Mouse (Mus musculus) intestine, postnatal 0 days (tissue): ENCODE measurements around the gene Kcnj15. TPM values are rescaled to one million over a fixed set of nuclear protein-coding genes. Genes with fewer than 3 reads are reported as not detected.

Source experiments
- ATAC-seq: fragments of 200-750 bp; cut with Nextera tagmentation; 2 replicates; pipeline ENCODE4 v1.8.0; 2017; ENCODE audit warnings: mild to moderate bottlenecking, moderate TSS enrichment, moderate library complexity
- H3K27ac ChIP-seq: fragments of 300-500 bp; sonication (generic); 2 replicates; pipeline ENCODE4 v1.5.1; 2014; ENCODE audit warnings: mild to moderate bottlenecking, low read depth, low read length, moderate library complexity
- H3K27me3 ChIP-seq: fragments of 300-500 bp; sonication (generic); replicated peaks from 2 replicates; pipeline ENCODE4 v1.6.1; 2014; ENCODE audit warnings: low read length, mixed read lengths; ENCODE audit not compliant: control insufficient read depth, insufficient read depth
- H3K36me3 ChIP-seq: fragments of 300-500 bp; sonication (generic); 2 replicates; pipeline ENCODE4 v1.6.1; 2014; ENCODE audit warnings: mild to moderate bottlenecking, moderate library complexity; ENCODE audit not compliant: control insufficient read depth, insufficient read depth
- H3K4me1 ChIP-seq: fragments of 300-500 bp; sonication (generic); replicated peaks from 2 replicates; pipeline ENCODE4 v1.6.1; 2014; ENCODE audit warnings: antibody characterized with exemption, low read length, mixed read lengths; ENCODE audit not compliant: control insufficient read depth, insufficient read depth
- H3K4me2 ChIP-seq: fragments of 300-500 bp; sonication (generic); replicated peaks from 2 replicates; pipeline ENCODE4 v1.6.1; 2014; ENCODE audit warnings: low read depth, mild to moderate bottlenecking, moderate library complexity
- H3K4me3 ChIP-seq: fragments of 300-500 bp; sonication (generic); 2 replicates; pipeline ENCODE4 v1.5.1; 2014; ENCODE audit warnings: low read depth, low read length
- H3K9ac ChIP-seq: fragments of 300-500 bp; sonication (generic); 2 replicates; pipeline ENCODE4 v1.6.1; 2014; ENCODE audit warnings: mild to moderate bottlenecking, low read depth, low read length
- H3K9me3 ChIP-seq: fragments of 300-500 bp; sonication (generic); 2 replicates; pipeline ENCODE4 v1.6.1; 2016; ENCODE audit warnings: mixed run types; ENCODE audit not compliant: control insufficient read depth
- CTCF ChIP-seq: sonication (generic); IDR thresholded peaks from 2 replicates; pipeline ENCODE4 v1.5.1; 2016; ENCODE audit warnings: low read depth, mild to moderate bottlenecking, control low read depth, antibody characterized with exemption, moderate library complexity
- WGBS: fragments of 180-500 bp; shearing (Covaris S2); extraction: QIAGEN DNeasy Blood & Tissue Kit; methylation state at CpG from one replicate; pipeline ENCODE4 v1.1.7; 2014; 5-methylcytosine and 5-hydroxymethylcytosine counted together
- polyA plus RNA-seq: library from polyadenylated mRNA; unstranded; fragments of >200 nt; fragmentation: Nextera tagmentation; extraction: Ambion mirVana; gene quantifications from 2 replicates; pipeline ENCODE4 v1.2.1, GENCODE M21; 2015

Kcnj15 gene
- polyA plus RNA-seq, 1 experiment from 2014 or later, result 0.27 TPM

DNA sequence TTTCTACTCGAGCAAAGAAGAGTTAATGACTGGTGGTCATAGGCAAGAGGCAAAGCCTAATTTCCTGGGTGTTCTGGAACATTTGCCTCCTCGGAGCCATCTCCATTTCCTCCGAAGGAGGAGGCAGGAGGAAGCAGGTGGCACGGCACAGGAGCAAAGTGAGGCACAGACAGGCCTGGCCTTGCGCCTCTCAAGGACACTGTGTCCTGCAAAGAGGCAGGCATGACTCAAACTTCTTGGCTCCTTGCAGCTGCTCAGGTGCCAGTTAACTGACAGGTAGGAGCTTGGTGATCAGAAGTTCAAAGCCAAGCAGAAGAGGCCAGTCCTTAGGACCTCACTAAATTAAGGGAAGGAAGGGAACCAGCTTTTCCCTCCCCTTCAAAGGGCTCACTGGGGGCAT lies 3.3 kb downstream of the Kcnj15 start:
- WGBS, result 64% methylated on average over 5 of the region's 5 CpGs
- Histone ChIP-seq H3K4me3 (no peak overlapping the region), H3K4me1 (no peaks in the 10 kb centered on the region), H3K9ac (no peak overlapping the region), H3K36me3 (no peaks in the 10 kb centered on the region), H3K9me3 (no peaks in the 10 kb centered on the region), H3K27me3 (no peaks in the 10 kb centered on the region), H3K4me2 (no peak overlapping the region), H3K27ac (no peak overlapping the region)
- no peak for ATAC-seq
- TF ChIP-seq CTCF, result no peak

DNA sequence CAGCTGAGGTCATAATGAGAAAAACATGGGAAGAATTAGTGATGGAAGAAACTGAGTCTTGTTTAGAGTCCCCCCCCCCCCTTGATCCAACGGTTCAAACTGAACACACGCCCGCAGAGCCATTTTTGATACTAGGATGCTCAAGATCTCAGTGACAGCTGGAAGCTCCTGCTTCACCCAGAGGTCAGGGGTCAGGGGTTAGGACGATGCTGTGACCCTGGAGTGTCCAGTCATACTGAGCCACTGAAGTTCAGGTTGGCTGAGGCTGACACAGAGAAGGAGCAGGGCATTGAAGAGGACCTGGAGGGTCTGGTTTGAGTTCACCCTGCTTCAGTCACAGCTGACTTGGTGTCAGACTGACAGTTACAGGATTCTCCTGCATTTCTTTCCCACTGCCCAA lies 4.4 kb downstream of the Kcnj15 start:
- TF ChIP-seq CTCF, result no peak
- Histone ChIP-seq H3K27ac (no peak overlapping the region), H3K4me1 (no peaks in the 10 kb centered on the region), H3K4me2 (no peak overlapping the region), H3K9me3 (no peaks in the 10 kb centered on the region), H3K4me3 (no peak overlapping the region), H3K36me3 (no peaks in the 10 kb centered on the region), H3K9ac (no peak overlapping the region), H3K27me3 (no peaks in the 10 kb centered on the region)
- WGBS, result 83% methylated on average over 4 of the region's 4 CpGs
- no peak for ATAC-seq

DNA sequence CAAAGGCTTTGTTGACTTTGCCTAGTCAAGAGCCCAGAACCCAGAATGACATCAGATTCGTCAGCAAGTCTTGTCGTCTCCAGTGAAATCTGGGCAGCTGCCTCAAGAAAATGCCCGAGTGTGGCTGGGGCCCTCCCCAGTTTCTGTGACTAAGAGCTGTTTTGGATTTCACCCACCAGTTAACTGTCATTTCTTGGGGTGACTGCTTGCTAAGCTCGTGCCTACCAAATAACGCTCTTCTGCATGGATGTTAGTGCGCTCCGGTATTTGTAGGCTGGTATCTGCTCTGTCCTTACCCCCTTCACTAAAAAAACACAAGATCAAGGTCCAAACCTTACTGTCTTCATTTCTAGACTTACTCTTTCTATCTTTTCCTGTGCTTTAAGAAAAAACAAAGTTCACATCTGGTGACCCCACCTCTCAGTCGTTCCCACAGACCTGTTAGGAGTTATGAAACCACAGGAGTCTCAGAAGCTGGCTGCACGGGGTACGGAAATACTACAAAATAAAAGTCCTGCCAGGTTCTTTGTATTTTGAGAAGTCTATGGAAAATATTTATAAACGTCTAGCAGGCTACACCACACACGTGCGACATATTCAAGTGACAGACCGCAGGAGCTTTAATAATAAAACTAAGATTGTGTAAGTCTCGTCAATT lies 5.5 kb downstream of the Kcnj15 start:
- ATAC-seq, result no peak

DNA sequence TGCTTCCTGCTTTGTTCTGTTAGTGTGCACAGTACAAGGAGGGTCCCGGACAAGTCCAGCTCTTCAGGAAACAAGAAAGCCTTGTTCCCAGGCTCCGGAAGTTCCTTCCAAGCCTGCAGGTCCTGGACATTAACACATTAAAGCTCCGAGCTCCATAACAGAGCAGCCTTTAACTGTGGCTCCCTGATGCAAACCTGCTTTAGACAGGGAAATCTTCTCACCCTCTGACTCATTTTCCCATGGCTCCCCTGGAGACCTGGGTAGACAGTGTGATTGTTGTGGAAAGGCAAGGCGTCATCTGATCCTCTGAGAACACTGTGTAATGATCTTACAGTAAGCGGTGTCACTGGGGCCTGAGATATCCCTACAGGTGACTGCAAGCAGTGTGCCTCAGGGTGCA lies 7.0 kb downstream of the Kcnj15 start:
- Histone ChIP-seq H3K27me3 (no peaks in the 10 kb centered on the region), H3K9ac (no peak overlapping the region), H3K9me3 (no peaks in the 10 kb centered on the region), H3K4me1 (no peaks in the 10 kb centered on the region), H3K4me2 (no peak overlapping the region), H3K36me3 (no peaks in the 10 kb centered on the region), H3K27ac (no peak overlapping the region), H3K4me3 (no peak overlapping the region)
- TF ChIP-seq CTCF, result no peak
- no peak for ATAC-seq
- WGBS, result 74% methylated on average over 5 of the region's 5 CpGs

More for the DNA sequence above, 5.5 kb downstream of the Kcnj15 start:
- no peak for TF ChIP-seq CTCF
- H3K9me3 ChIP-seq, result no peaks in the 10 kb centered on the region
- H3K36me3 ChIP-seq, result no peaks in the 10 kb centered on the region
- H3K9ac ChIP-seq, result no peak overlapping the region
- H3K4me3 ChIP-seq, result no peak overlapping the region
- H3K27ac ChIP-seq, result no peak overlapping the region
- no peak overlapping the region for H3K4me2 ChIP-seq
- WGBS, result 83% methylated on average over 15 of the region's 15 CpGs
- no peaks in the 10 kb centered on the region for H3K27me3 ChIP-seq
- H3K4me1 ChIP-seq, result no peaks in the 10 kb centered on the region

- no peak overlapping the region for H3K4me2 ChIP-seq
- H3K27me3 ChIP-seq, result no peaks in the 10 kb centered on the region
- TF ChIP-seq CTCF, result no peak
- no peak overlapping the region for H3K4me3 ChIP-seq
- H3K27ac ChIP-seq, result no peak overlapping the region
- H3K9me3 ChIP-seq, result no peaks in the 10 kb centered on the region
- no peaks in the 10 kb centered on the region for H3K4me1 ChIP-seq
- no peak for ATAC-seq
- no peak overlapping the region for H3K9ac ChIP-seq
- WGBS, result 63% methylated on average over 11 of the region's 11 CpGs
- H3K36me3 ChIP-seq, result no peaks in the 10 kb centered on the region
Observed at GRCm38 (mm10) chr16:95267481-95268183, 10.3 kb downstream of the Kcnj15 start.

DNA sequence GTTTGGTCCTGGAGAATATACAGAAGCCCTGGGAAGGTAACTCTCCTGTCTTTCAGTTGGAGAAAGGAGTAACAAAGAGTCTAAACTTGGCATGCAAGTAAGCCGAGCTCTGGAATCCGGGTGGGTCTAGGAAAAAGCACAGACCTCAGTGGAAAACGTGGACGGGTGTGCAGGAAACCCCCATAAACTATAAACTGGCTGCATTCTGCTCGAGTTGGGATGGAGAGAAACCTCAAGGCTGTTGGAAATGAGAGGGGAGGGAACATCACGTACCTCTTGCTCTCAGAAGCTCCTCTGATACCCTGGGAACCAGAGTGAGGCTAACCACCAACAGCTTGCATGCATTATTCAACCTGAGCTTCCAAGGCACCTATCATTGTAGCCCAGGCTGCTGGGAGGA lies 12.3 kb downstream of the Kcnj15 start:
- Histone ChIP-seq H3K9me3 (no peaks in the 10 kb centered on the region), H3K9ac (no peak overlapping the region), H3K36me3 (no peaks in the 10 kb centered on the region), H3K4me1 (no peaks in the 10 kb centered on the region), H3K4me3 (no peak overlapping the region), H3K27me3 (no peaks in the 10 kb centered on the region; the same call in 1 of the 2 replicates), H3K4me2 (no peak overlapping the region), H3K27ac (no peak overlapping the region)
- ATAC-seq, result no peak
- 57% methylated on average over 6 of the region's 6 CpGs for WGBS
- no peak for TF ChIP-seq CTCF
